Mouse (Mus musculus): Measurements from ENCODE around the gene Clspn. TPM values are rescaled to one million over a fixed set of nuclear protein-coding genes. Genes with fewer than 3 reads are reported as not detected.

Gene Clspn
- 7.9 TPM in 2 replicates for polyA plus RNA-seq (2015; fragmentation: Nextera tagmentation; extraction: Ambion mirVana)

GRCm38 (mm10) chr4:126556809-126557711 lies at the start of gene Clspn:
Clspn (plus strand) TSS chr4:126556935.
- Histone ChIP-seq H3K27me3 (replicated peaks; ENCODE audit: control insufficient read depth, insufficient read depth, low read length) (no peaks in the 10 kb centered on the region), H3K9ac (ENCODE audit: low read depth, low read length) (peak within 1 kb of the TSS; percentile 63), H3K27ac (ENCODE audit: low read depth, low read length) (no peak within 1 kb of the TSS), H3K9me3 (ENCODE audit: control insufficient read depth, low read length) (no peaks in the 10 kb centered on the region), H3K4me3 (ENCODE audit: low read length) (peak within 1 kb of the TSS; percentile 60), H3K4me1 (ENCODE audit: control insufficient read depth, insufficient read depth, low read depth, low read length) (peaks cover 6% of the 10 kb centered on the region; the same call in 1 of the 2 replicates), H3K4me2 (ENCODE audit: low read length) (peak within 1 kb of the TSS; percentile 87), H3K36me3 (ENCODE audit: control insufficient read depth, insufficient read depth, low read length) (no peaks in the 10 kb centered on the region)
- ATAC-seq = peak; percentile 98
- WGBS = under 1% methylated on average over 54 of the region's 54 CpGs

- no peaks in the 10 kb centered on the region for H3K9me3 ChIP-seq (ENCODE audit: control insufficient read depth, low read length)
- H3K4me1 ChIP-seq (ENCODE audit: control insufficient read depth, insufficient read depth, low read depth, low read length) = no peaks in the 10 kb centered on the region
- 79% methylated on average over 14 of the region's 14 CpGs for WGBS
- H3K36me3 ChIP-seq (ENCODE audit: control insufficient read depth, insufficient read depth, low read length) = peaks cover 31% of the 10 kb centered on the region
- H3K9ac ChIP-seq (ENCODE audit: low read depth, low read length) = no peak overlapping the region
- H3K4me3 ChIP-seq (ENCODE audit: low read length) = no peak overlapping the region
- H3K27ac ChIP-seq (ENCODE audit: low read depth, low read length) = no peak overlapping the region
- no peak for ATAC-seq
- H3K4me2 ChIP-seq (ENCODE audit: low read length) = no peak overlapping the region
- no peaks in the 10 kb centered on the region for H3K27me3 ChIP-seq (replicated peaks; ENCODE audit: control insufficient read depth, insufficient read depth, low read length)
Measured at GRCm38 (mm10) chr4:126508110-126508899, 48.4 kb upstream of the Clspn start.

- Histone ChIP-seq H3K4me3 (ENCODE audit: low read length) (no peak overlapping the region), H3K4me2 (ENCODE audit: low read length) (no peak overlapping the region), H3K9me3 (ENCODE audit: control insufficient read depth, low read length) (no peaks in the 10 kb centered on the region), H3K9ac (ENCODE audit: low read depth, low read length) (no peak overlapping the region), H3K36me3 (ENCODE audit: control insufficient read depth, insufficient read depth, low read length) (peaks cover 31% of the 10 kb centered on the region), H3K27ac (ENCODE audit: low read depth, low read length) (no peak overlapping the region), H3K27me3 (replicated peaks; ENCODE audit: control insufficient read depth, insufficient read depth, low read length) (no peaks in the 10 kb centered on the region), H3K4me1 (ENCODE audit: control insufficient read depth, insufficient read depth, low read depth, low read length) (no peaks in the 10 kb centered on the region)
- ATAC-seq = no peak
- 94% methylated on average over 2 of the region's 2 CpGs for WGBS
Measured at GRCm38 (mm10) chr4:126509072-126509471, 47.7 kb upstream of the Clspn start.

- Histone ChIP-seq H3K9me3 (ENCODE audit: control insufficient read depth, low read length) (no peaks in the 10 kb centered on the region), H3K4me2 (ENCODE audit: low read length) (no peak overlapping the region), H3K4me1 (ENCODE audit: control insufficient read depth, insufficient read depth, low read depth, low read length) (no peaks in the 10 kb centered on the region), H3K36me3 (ENCODE audit: control insufficient read depth, insufficient read depth, low read length) (peaks cover 31% of the 10 kb centered on the region), H3K4me3 (ENCODE audit: low read length) (no peak overlapping the region), H3K9ac (ENCODE audit: low read depth, low read length) (no peak overlapping the region), H3K27ac (ENCODE audit: low read depth, low read length) (no peak overlapping the region), H3K27me3 (replicated peaks; ENCODE audit: control insufficient read depth, insufficient read depth, low read length) (no peaks in the 10 kb centered on the region)
- ATAC-seq = no peak
- WGBS = 91% methylated on average over 5 of the region's 5 CpGs
Measured at GRCm38 (mm10) chr4:126511013-126511412, 45.7 kb upstream of the Clspn start.

GRCm38 (mm10) chr4:126512308-126513066 lies 44.2 kb upstream of the Clspn start:
- Histone ChIP-seq H3K4me3 (ENCODE audit: low read length) (no peak overlapping the region), H3K27ac (ENCODE audit: low read depth, low read length) (no peak overlapping the region), H3K9me3 (ENCODE audit: control insufficient read depth, low read length) (no peaks in the 10 kb centered on the region), H3K36me3 (ENCODE audit: control insufficient read depth, insufficient read depth, low read length) (peaks cover 30% of the 10 kb centered on the region), H3K9ac (ENCODE audit: low read depth, low read length) (no peak overlapping the region), H3K4me2 (ENCODE audit: low read length) (no peak overlapping the region), H3K4me1 (ENCODE audit: control insufficient read depth, insufficient read depth, low read depth, low read length) (no peaks in the 10 kb centered on the region), H3K27me3 (replicated peaks; ENCODE audit: control insufficient read depth, insufficient read depth, low read length) (no peaks in the 10 kb centered on the region)
- ATAC-seq = no peak
- WGBS = 87% methylated on average over 6 of the region's 6 CpGs

GRCm38 (mm10) chr4:126526164-126526563 lies 30.6 kb upstream of the Clspn start:
- Histone ChIP-seq H3K27me3 (replicated peaks; ENCODE audit: control insufficient read depth, insufficient read depth, low read length) (no peaks in the 10 kb centered on the region), H3K36me3 (ENCODE audit: control insufficient read depth, insufficient read depth, low read length) (peaks cover 6% of the 10 kb centered on the region; the same call in 1 of the 2 replicates), H3K9me3 (ENCODE audit: control insufficient read depth, low read length) (no peaks in the 10 kb centered on the region), H3K27ac (ENCODE audit: low read depth, low read length) (no peak overlapping the region), H3K9ac (ENCODE audit: low read depth, low read length) (no peak overlapping the region), H3K4me3 (ENCODE audit: low read length) (no peak overlapping the region), H3K4me1 (ENCODE audit: control insufficient read depth, insufficient read depth, low read depth, low read length) (peaks cover under 1% of the 10 kb centered on the region), H3K4me2 (ENCODE audit: low read length) (no peak overlapping the region)
- WGBS = 88% methylated on average over 3 of the region's 3 CpGs
- no peak for ATAC-seq

- H3K27me3 ChIP-seq (replicated peaks; ENCODE audit: control insufficient read depth, insufficient read depth, low read length) = no peaks in the 10 kb centered on the region
- H3K4me1 ChIP-seq (ENCODE audit: control insufficient read depth, insufficient read depth, low read depth, low read length) = peaks cover 6% of the 10 kb centered on the region
- H3K36me3 ChIP-seq (ENCODE audit: control insufficient read depth, insufficient read depth, low read length) = peaks cover 5% of the 10 kb centered on the region; the same call in 1 of the 2 replicates
- no peak overlapping the region for H3K27ac ChIP-seq (ENCODE audit: low read depth, low read length)
- 97% methylated on average over 5 of the region's 5 CpGs for WGBS
- H3K4me3 ChIP-seq (ENCODE audit: low read length) = no peak overlapping the region
- no peaks in the 10 kb centered on the region for H3K9me3 ChIP-seq (ENCODE audit: control insufficient read depth, low read length)
- H3K4me2 ChIP-seq (ENCODE audit: low read length) = no peak overlapping the region
- H3K9ac ChIP-seq (ENCODE audit: low read depth, low read length) = no peak overlapping the region
- no peak for ATAC-seq
Measured at GRCm38 (mm10) chr4:126526828-126527227, 29.9 kb upstream of the Clspn start.

GRCm38 (mm10) chr4:126532292-126532691 lies 24.4 kb upstream of the Clspn start:
- Histone ChIP-seq H3K27me3 (replicated peaks; ENCODE audit: control insufficient read depth, insufficient read depth, low read length) (no peaks in the 10 kb centered on the region), H3K4me3 (ENCODE audit: low read length) (peak overlapping the region; percentile 93), H3K4me1 (ENCODE audit: control insufficient read depth, insufficient read depth, low read depth, low read length) (peaks cover 13% of the 10 kb centered on the region), H3K36me3 (ENCODE audit: control insufficient read depth, insufficient read depth, low read length) (no peaks in the 10 kb centered on the region), H3K9ac (ENCODE audit: low read depth, low read length) (peak overlapping the region; percentile 96), H3K9me3 (ENCODE audit: control insufficient read depth, low read length) (no peaks in the 10 kb centered on the region), H3K4me2 (ENCODE audit: low read length) (peak overlapping the region; percentile 86), H3K27ac (ENCODE audit: low read depth, low read length) (no peak overlapping the region)
- ATAC-seq = no peak
- WGBS = 22% methylated on average over 5 of the region's 5 CpGs

All from hindbrain, embryonic 16.5 days (tissue).